In genomic region chr2:150016303-150016702, GRCm38 (mm10) we compare ENCODE assay signal across 27 mouse cellular contexts.
DNase-seq lines count a peak whose midpoint lies in the region; ATAC-seq and TF ChIP-seq lines count a peak whose summit lies in the region.
"Had no signal": no experiment of that assay in that cellular context is flagged by ENCODE, and none has a peak within 500 bp of the region (broad histone marks: within the 10 kb centered on the region; RNA-seq: fewer than 3 reads in every experiment).

No protein-coding gene starts in this region.

- peak overlapping the region; percentile 33; the same call in 1 of the 2 replicates for H3K27ac ChIP-seq in neural tube, embryonic 13.5 days (replicated peaks)
- peak overlapping the region; percentile 8; the same call in 1 of the 2 replicates for H3K27ac ChIP-seq in hindbrain, embryonic 11.5 days (ENCODE audit: low read depth, low read length)
- H3K27ac ChIP-seq in midbrain, postnatal 0 days (ENCODE audit: low read depth, low read length): no peak overlapping the region
- H3K27ac ChIP-seq: embryonic facial prominence, embryonic 13.5 days; gastrocnemius, adult 2 months; heart, embryonic 15.5 days; kidney, postnatal 0 days; macrophage; stomach, embryonic 15.5 days had no signal

- H3K4me3 ChIP-seq in neural tube, embryonic 13.5 days: no peak overlapping the region
- H3K4me3 ChIP-seq in hindbrain, embryonic 11.5 days (ENCODE audit: low read depth, low read length): no peak overlapping the region
- H3K4me3 ChIP-seq in midbrain, postnatal 0 days (ENCODE audit: low read depth, low read length): no peak overlapping the region
- H3K4me3 ChIP-seq: embryonic facial prominence, embryonic 13.5 days; erythroblast, embryonic 14.5 days; gastrocnemius, adult 2 months; heart, embryonic 15.5 days; myocyte; stomach, embryonic 15.5 days had no signal

- no peak for TF ChIP-seq CTCF in midbrain, postnatal 0 days (IDR thresholded peaks at IDR 0.05)

- no peaks in the 10 kb centered on the region for H3K27me3 ChIP-seq in neural tube, embryonic 13.5 days
- H3K27me3 ChIP-seq in hindbrain, embryonic 11.5 days (ENCODE audit: control insufficient read depth, insufficient read depth, low read length): no peaks in the 10 kb centered on the region
- no peaks in the 10 kb centered on the region for H3K27me3 ChIP-seq in midbrain, postnatal 0 days (ENCODE audit: insufficient read depth, low read length)
- H3K27me3 ChIP-seq: embryonic facial prominence, embryonic 13.5 days; heart, embryonic 15.5 days; Patski; stomach, embryonic 15.5 days had no signal

- H3K4me1 ChIP-seq in neural tube, embryonic 13.5 days (replicated peaks): peaks cover 18% of the 10 kb centered on the region
- no peaks in the 10 kb centered on the region; the same call in 1 of the 2 replicates for H3K4me1 ChIP-seq in hindbrain, embryonic 11.5 days (replicated peaks; ENCODE audit: control insufficient read depth, insufficient read depth, low read length)
- no peaks in the 10 kb centered on the region for H3K4me1 ChIP-seq in midbrain, postnatal 0 days (ENCODE audit: insufficient read depth, low read length)
- H3K4me1 ChIP-seq: embryonic facial prominence, embryonic 13.5 days; heart, embryonic 15.5 days; stomach, embryonic 15.5 days had no signal

- no peak overlapping the region for H3K4me2 ChIP-seq in neural tube, embryonic 13.5 days
- H3K4me2 ChIP-seq in hindbrain, embryonic 11.5 days (replicated peaks; ENCODE audit: low read depth, low read length): no peak overlapping the region
- no peak overlapping the region for H3K4me2 ChIP-seq in midbrain, postnatal 0 days (ENCODE audit: low read depth, low read length, poor library complexity, severe bottlenecking)
- H3K4me2 ChIP-seq: embryonic facial prominence, embryonic 13.5 days; heart, embryonic 15.5 days; stomach, embryonic 15.5 days had no signal

- no peak for DNase-seq in frontal cortex, postnatal 14 days (ENCODE audit: low spot score in 2 of 2)
- DNase-seq in neural tube, embryonic 10.5 days (ENCODE audit: extremely low spot score, low spot score): no peak
- peak; percentile 15 for DNase-seq in hindbrain, embryonic 11.5 days (ENCODE audit: low spot score)
- peak; percentile 50 for DNase-seq in midbrain, postnatal 0 days (ENCODE audit: low spot score)
- DNase-seq in c-Kit-positive CD71-positive TER-119-positive erythroid progenitor cells, embryonic 14.5 days (ENCODE audit: low spot score): no peak
- DNase-seq: adrenal gland, adult 2 months; cerebellum, adult 18-20 months; cerebellum, postnatal 36 days; embryo, embryonic 11 days; gastrocnemius, adult 2 months; heart, postnatal 36 days; kidney, adult 2 months; layer of hippocampus, adult 9-11 months; liver; thymus, postnatal 25 days had no signal

- H3K36me3 ChIP-seq in neural tube, embryonic 13.5 days: no peaks in the 10 kb centered on the region
- H3K36me3 ChIP-seq in hindbrain, embryonic 11.5 days (ENCODE audit: control insufficient read depth, insufficient read depth, low read length): no peaks in the 10 kb centered on the region
- no peaks in the 10 kb centered on the region for H3K36me3 ChIP-seq in midbrain, postnatal 0 days (ENCODE audit: insufficient read depth, low read length)
- H3K36me3 ChIP-seq: embryonic facial prominence, embryonic 13.5 days; G1E; heart, embryonic 15.5 days; stomach, embryonic 15.5 days had no signal

- ATAC-seq in frontal cortex, adult (ENCODE audit: low TSS enrichment): peak; percentile 31; the same call in 1 of the 2 replicates
- ATAC-seq in neural tube, embryonic 13.5 days (ENCODE audit: low read depth): no peak
- ATAC-seq in hindbrain, embryonic 11.5 days (ENCODE audit: low FRiP score): 0 out of 2 replicates have a peak, but pooled peaks have one; percentile 20
- ATAC-seq in midbrain, postnatal 0 days (ENCODE audit: low FRiP score): no peak
- ATAC-seq: lung, postnatal 0 days; Patski had no signal

- WGBS in neural tube, embryonic 13.5 days: 49% methylated on average over 5 of the region's 5 CpGs
- 40% methylated on average over 5 of the region's 5 CpGs for WGBS in hindbrain, embryonic 11.5 days
- 25% methylated on average over 5 of the region's 5 CpGs for WGBS in midbrain, postnatal 0 days

- no peak overlapping the region for H3K9ac ChIP-seq in neural tube, embryonic 13.5 days
- no peak overlapping the region for H3K9ac ChIP-seq in hindbrain, embryonic 11.5 days (ENCODE audit: low read depth, low read length)
- H3K9ac ChIP-seq in midbrain, postnatal 0 days (replicated peaks; ENCODE audit: low read length, poor library complexity, severe bottlenecking): no peak overlapping the region
- H3K9ac ChIP-seq: embryonic facial prominence, embryonic 13.5 days; heart, embryonic 15.5 days; stomach, embryonic 15.5 days had no signal

- H3K9me3 ChIP-seq in neural tube, embryonic 13.5 days: no peaks in the 10 kb centered on the region
- no peaks in the 10 kb centered on the region for H3K9me3 ChIP-seq in hindbrain, embryonic 11.5 days (ENCODE audit: control insufficient read depth, low read length)
- H3K9me3 ChIP-seq in midbrain, postnatal 0 days (ENCODE audit: low read length): no peaks in the 10 kb centered on the region
- H3K9me3 ChIP-seq: embryonic facial prominence, embryonic 13.5 days; heart, embryonic 15.5 days; stomach, embryonic 15.5 days had no signal

Comparison
In these comparisons a context has a peak if more than half of its experiments do, and no peak if none do; other contexts are left out.
1. ATAC-seq: peak in frontal cortex, adult (single experiment) and hindbrain, embryonic 11.5 days (single experiment); none in neural tube, embryonic 13.5 days (single experiment) and midbrain, postnatal 0 days (single experiment).
2. DNase-seq: peak in hindbrain, embryonic 11.5 days (single experiment) and midbrain, postnatal 0 days (single experiment); none in frontal cortex, postnatal 14 days (0 of 2), neural tube, embryonic 10.5 days (single experiment) and c-Kit-positive CD71-positive TER-119-positive erythroid progenitor cells, embryonic 14.5 days (single experiment).